Mouse (Mus musculus) activated CD4-positive, CD25-positive, alpha-beta regulatory T cell (primary cell): ENCODE data around the gene Gm17409. TPM values are rescaled to one million over a fixed set of nuclear protein-coding genes. Genes with fewer than 3 reads are reported as not detected.

Experiments
- polyA plus RNA-seq, 2 experiments: library from polyadenylated mRNA; unstranded; fragments of 100-300 nt; shearing (Covaris generic); gene quantifications; one replicate each; pipeline ENCODE4 v1.2.1; 2017

Gm17409 gene
- under 1 TPM in 1 of 2 experiments, not detected in 1; 0.37 TPM for polyA plus RNA-seq

DNA sequence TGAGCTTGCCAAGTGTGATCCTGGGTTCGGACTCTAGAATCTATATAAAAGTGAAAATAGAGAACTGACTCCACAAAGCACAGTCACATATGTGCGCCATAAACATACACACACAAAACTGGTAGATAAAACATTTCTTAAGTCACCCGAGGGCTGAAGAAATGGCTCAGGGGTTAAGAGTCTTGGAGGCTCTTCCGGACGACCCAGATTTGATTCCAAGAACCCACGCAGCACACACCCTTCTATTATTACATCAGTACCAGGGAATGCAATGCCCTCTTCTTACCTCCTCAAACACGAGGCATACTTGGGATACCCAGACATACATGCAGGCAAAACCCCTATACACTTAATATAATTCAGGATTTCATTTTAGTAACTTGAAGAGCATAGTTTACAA is at the start of gene Gm17409:
TSS of gene Gm17409 (plus strand) at position 301 of the 400 bp plus-strand sequence.

Other genes starting within 250 kb of the Gm17409 start
- 1 to 10 TPM in 1 of 2 experiments, under 1 TPM in 1; 0.42 to 1.4 TPM for gene Acvr1c, start 112.2 kb upstream of the Gm17409 start, polyA plus RNA-seq
- gene Acvr1, start 97.0 kb downstream of the Gm17409 start, polyA plus RNA-seq: 1 to 10 TPM in 1 of 2 experiments, under 1 TPM in 1; 0.93 to 1.2 TPM
- gene Upp2, start 97.2 kb downstream of the Gm17409 start, polyA plus RNA-seq: under 1 TPM in 1 of 2 experiments, not detected in 1; 0.42 TPM